Mouse (Mus musculus): ENCODE results near the gene Rab35.
A peak's percentile ranks its signal among the peaks of the same experiment; 100 is the strongest.

Gene Rab35

DNA sequence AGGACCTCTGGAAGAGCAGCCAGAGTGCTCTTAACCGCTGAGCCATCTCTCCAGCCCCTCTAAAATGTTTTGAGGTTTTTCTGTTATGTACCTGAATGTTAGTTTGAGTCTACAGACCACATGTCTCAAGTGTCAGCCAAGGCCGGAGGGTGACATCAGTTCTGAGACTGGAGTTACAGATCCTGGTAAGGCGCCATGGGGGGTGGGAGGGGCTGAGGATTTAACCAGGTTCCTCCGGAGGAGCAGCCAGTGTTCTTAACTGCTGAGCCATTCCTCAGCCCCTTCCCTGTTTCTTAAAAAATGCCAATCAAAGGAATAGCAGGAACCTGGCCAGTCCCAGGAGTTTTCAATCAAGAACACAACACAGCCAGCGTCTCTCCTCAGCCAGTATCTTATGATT is 1.4 kb upstream of the Rab35 start:
- TF ChIP-seq GATA4 (IDR thresholded peaks at IDR 0.05; ENCODE audit: insufficient replicate concordance, low read length): no peak

GRCm38 (mm10) chr5:115632358-115632714 is 628 bp downstream of the Rab35 start:
- TF ChIP-seq GATA4 (IDR thresholded peaks at IDR 0.05; ENCODE audit: insufficient replicate concordance, low read length): no peak

DNA sequence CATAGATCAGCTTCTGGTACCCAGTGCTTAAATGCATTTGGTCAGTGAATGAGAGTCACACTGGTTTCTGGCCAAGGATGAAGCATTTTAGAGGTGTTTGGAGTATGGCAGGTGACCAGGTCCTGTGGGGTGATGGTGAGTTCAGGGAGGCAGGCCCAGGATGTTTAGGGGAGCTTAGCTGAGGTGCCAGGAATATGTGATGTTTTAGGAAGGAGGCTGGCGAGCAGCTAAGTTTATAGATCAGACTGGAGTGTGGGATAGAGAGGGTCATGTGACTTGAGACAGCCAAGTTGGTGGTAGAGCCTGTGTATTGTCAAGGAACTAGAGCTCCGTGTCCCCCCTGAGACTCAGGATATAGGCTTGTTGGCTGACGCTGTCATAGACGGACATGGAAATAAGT is 1.4 kb downstream of the Rab35 start:
- TF ChIP-seq GATA4 (IDR thresholded peaks at IDR 0.05; ENCODE audit: insufficient replicate concordance, low read length): no peak

GRCm38 (mm10) chr5:115634046-115634445 is 2.3 kb downstream of the Rab35 start:
- no peak for TF ChIP-seq GATA4 (IDR thresholded peaks at IDR 0.05; ENCODE audit: insufficient replicate concordance, low read length)

DNA sequence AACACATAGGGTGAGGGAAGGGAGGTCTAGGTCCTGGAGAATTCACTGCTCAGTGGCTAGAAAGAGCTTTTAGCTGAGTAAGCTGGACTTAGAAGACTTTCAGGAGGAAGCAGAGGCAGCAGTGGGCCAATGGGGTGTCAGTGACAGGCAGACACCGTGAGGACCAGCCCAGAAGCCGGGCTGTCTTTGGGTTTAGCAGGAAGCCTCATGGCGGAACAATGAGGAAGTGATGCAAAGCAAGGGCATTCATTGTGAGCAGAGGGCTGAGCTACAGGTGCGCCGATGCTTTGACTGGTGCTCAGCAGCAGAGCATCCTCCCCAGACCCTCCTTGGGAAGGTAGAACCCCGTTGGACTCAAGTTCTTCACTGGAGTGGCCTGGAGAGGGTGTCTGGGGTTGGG is 3.8 kb downstream of the Rab35 start:
- no peak for TF ChIP-seq GATA4 (IDR thresholded peaks at IDR 0.05; ENCODE audit: insufficient replicate concordance, low read length)

DNA sequence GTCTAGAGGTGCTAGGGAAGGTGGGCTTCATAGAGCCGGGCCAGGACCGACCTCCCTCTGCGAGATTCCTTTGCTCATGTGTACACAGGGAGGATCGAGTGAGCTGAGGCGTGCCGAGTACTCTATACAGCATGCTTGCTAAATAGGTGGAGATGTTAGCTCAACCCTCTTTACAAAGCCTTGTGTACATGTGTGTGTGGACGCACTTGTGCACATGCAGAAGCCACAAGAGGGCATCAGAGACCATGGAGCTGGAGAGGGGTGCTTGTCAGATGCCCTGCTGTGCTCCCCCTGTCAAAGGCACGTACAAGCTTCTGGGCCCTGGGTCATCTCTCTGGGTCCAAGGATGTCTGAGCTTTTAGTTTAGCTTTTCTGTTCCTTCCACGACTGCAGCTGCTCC is 12.5 kb downstream of the Rab35 start:
- TF ChIP-seq GATA4 (IDR thresholded peaks at IDR 0.05; ENCODE audit: insufficient replicate concordance, low read length): no peak

- TF ChIP-seq GATA4 (IDR thresholded peaks at IDR 0.05; ENCODE audit: insufficient replicate concordance, low read length): no peak
Measured at GRCm38 (mm10) chr5:115648876-115649275, 17.2 kb downstream of the Rab35 start.

- TF ChIP-seq GATA4 (IDR thresholded peaks at IDR 0.05; ENCODE audit: insufficient replicate concordance, low read length): no peak
Measured at GRCm38 (mm10) chr5:115649699-115650098, 18.0 kb downstream of the Rab35 start.

- TF ChIP-seq GATA4 (IDR thresholded peaks at IDR 0.05; ENCODE audit: insufficient replicate concordance, low read length): no peak
Measured at GRCm38 (mm10) chr5:115650885-115651284, 19.2 kb downstream of the Rab35 start.

GRCm38 (mm10) chr5:115651821-115652220 is 20.1 kb downstream of the Rab35 start:
- TF ChIP-seq GATA4 (IDR thresholded peaks at IDR 0.05; ENCODE audit: insufficient replicate concordance, low read length): no peak

DNA sequence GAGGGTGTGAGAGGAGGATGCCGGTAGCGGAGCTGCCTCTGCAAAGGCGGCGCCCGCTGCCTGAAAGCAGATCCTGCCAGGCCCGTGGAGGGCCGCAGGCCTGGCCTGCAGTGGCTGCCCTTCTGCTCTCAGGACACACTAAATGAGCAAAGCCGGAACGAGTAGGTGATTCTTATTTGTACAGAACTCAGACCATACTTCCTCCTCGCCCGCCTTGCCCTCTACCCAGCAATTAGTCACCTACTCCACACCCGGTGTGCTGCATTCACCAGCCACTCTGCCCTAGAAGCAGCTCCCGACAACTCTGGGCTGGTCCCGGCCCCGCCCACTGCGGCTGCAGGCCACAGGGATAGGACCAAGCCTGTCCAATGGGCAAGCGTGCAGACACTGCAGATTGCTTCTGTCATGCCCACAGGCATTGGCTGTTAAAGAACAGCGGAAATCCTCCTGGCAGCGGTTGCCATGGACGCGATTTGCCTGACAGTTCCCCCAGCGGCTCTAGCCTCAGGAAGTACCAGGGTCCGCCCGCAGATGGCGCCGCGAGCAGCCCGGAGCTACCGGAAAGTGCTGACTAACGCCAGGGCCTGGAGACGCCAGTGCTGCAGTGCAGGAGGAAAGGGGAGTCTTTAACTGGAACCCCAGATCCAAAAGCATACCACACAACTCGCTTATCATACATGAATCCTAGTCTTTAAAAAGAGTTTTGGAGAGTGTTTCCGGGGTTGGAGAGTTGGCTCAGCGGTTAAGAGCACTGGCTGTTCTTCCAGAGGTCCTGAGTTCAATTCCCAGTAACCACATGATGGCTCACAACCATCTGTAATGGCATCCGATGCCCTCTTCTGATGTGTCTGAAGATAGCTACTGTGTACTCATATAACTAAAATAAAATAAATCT is 21.2 kb downstream of the Rab35 start:
- peak; percentile 77; the same call in 1 of the 2 replicates for TF ChIP-seq GATA4 (IDR thresholded peaks at IDR 0.05; ENCODE audit: insufficient replicate concordance, low read length)

DNA sequence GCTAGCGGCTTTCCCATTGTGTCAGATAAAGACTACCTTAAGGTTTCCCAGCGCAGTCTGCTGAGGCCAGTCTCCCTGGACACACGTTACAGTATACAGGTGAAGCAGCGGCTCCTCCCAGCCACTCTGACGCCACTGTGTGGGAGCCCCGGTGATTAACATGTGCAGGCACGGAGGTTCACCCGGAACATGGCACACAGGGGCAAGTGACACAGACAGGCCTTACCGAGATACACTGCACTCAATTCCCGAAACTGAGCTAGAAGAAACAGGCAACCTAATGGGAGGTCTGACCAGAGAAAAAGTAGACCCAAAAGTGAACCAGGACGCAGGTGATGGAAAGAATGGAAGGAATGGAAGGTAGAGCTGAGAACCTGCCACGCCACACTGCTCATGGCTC is 22.1 kb downstream of the Rab35 start:
- no peak for TF ChIP-seq GATA4 (IDR thresholded peaks at IDR 0.05; ENCODE audit: insufficient replicate concordance, low read length)

GRCm38 (mm10) chr5:115656677-115657076 is 25.0 kb downstream of the Rab35 start:
- no peak for TF ChIP-seq GATA4 (IDR thresholded peaks at IDR 0.05; ENCODE audit: insufficient replicate concordance, low read length)

- no peak for TF ChIP-seq GATA4 (IDR thresholded peaks at IDR 0.05; ENCODE audit: insufficient replicate concordance, low read length)
Measured at GRCm38 (mm10) chr5:115657234-115657633, 25.5 kb downstream of the Rab35 start.

GRCm38 (mm10) chr5:115658352-115658751 is 26.6 kb downstream of the Rab35 start:
- TF ChIP-seq GATA4 (IDR thresholded peaks at IDR 0.05; ENCODE audit: insufficient replicate concordance, low read length): no peak

GRCm38 (mm10) chr5:115662658-115663057 is 30.9 kb downstream of the Rab35 start:
- no peak for TF ChIP-seq GATA4 (IDR thresholded peaks at IDR 0.05; ENCODE audit: insufficient replicate concordance, low read length)
